Mouse (Mus musculus) heart, embryonic 11.5 days (tissue): ENCODE results near the gene Drosha. TPM values are rescaled to one million over a fixed set of nuclear protein-coding genes. Genes with fewer than 3 reads are reported as not detected.

ENCODE experiments used
- ATAC-seq: fragments of 200-750 bp; cut with Nextera tagmentation; replicated peaks from 2 replicates; pipeline ENCODE4 v1.8.0; 2017; ENCODE audit warnings: moderate library complexity; ENCODE audit not compliant: insufficient number of reproducible peaks, low FRiP score, low TSS enrichment
- H3K27ac ChIP-seq: fragments of 300-500 bp; sonication (generic); 2 replicates; pipeline ENCODE4 v1.5.1; 2014; ENCODE audit warnings: mild to moderate bottlenecking, low read depth, low read length
- H3K27me3 ChIP-seq: fragments of 300-500 bp; sonication (generic); 2 replicates; pipeline ENCODE4 v1.6.1; 2014; ENCODE audit warnings: mild to moderate bottlenecking, low read length, mixed read lengths; ENCODE audit not compliant: control insufficient read depth, insufficient read depth
- H3K36me3 ChIP-seq: fragments of 300-500 bp; sonication (generic); 2 replicates; pipeline ENCODE4 v1.6.1; 2014; ENCODE audit warnings: mild to moderate bottlenecking, low read length, moderate library complexity, mixed read lengths; ENCODE audit not compliant: control insufficient read depth, insufficient read depth
- H3K4me1 ChIP-seq: fragments of 300-500 bp; sonication (generic); 2 replicates; pipeline ENCODE4 v1.6.1; 2014; ENCODE audit warnings: low read length; ENCODE audit not compliant: control insufficient read depth, insufficient read depth
- H3K4me2 ChIP-seq: fragments of 300-500 bp; sonication (generic); 2 replicates; pipeline ENCODE4 v1.6.1; 2014; ENCODE audit warnings: mild to moderate bottlenecking, moderate library complexity
- H3K4me3 ChIP-seq: fragments of 300-500 bp; sonication (generic); 2 replicates; pipeline ENCODE4 v1.5.1; 2014; ENCODE audit warnings: low read depth, low read length
- H3K9ac ChIP-seq: fragments of 300-500 bp; sonication (generic); 2 replicates; pipeline ENCODE4 v1.6.1; 2014; ENCODE audit warnings: mild to moderate bottlenecking, low read depth, low read length, moderate library complexity
- H3K9me3 ChIP-seq: fragments of 300-500 bp; sonication (generic); replicated peaks from 2 replicates; pipeline ENCODE4 v1.6.1; 2016; ENCODE audit warnings: low read length; ENCODE audit not compliant: control insufficient read depth
- WGBS: fragments of 180-500 bp; shearing (Covaris S2); extraction: QIAGEN DNeasy Blood & Tissue Kit; methylation state at CpG from one replicate; pipeline ENCODE4 v1.1.7; 2014; ENCODE audit not compliant: insufficient replicate concordance; 5-methylcytosine and 5-hydroxymethylcytosine counted together
- polyA plus RNA-seq: library from polyadenylated mRNA; unstranded; fragments of >200 nt; fragmentation: Nextera tagmentation; extraction: Ambion mirVana; gene quantifications from 2 replicates; pipeline ENCODE4 v1.2.1, GENCODE M21; 2014

The Drosha gene
- polyA plus RNA-seq, 1 experiment from 2014 or later: 34.6 TPM

- no peaks in the 10 kb centered on the region for H3K9me3 ChIP-seq
- H3K27ac ChIP-seq: no peak overlapping the region
- H3K4me3 ChIP-seq: no peak overlapping the region
- H3K9ac ChIP-seq: no peak overlapping the region
- WGBS: 70% methylated on average over 3 of the region's 3 CpGs
- H3K27me3 ChIP-seq: no peaks in the 10 kb centered on the region
- peaks cover 6% of the 10 kb centered on the region for H3K36me3 ChIP-seq
- H3K4me2 ChIP-seq: no peak overlapping the region
- peaks cover 7% of the 10 kb centered on the region; the same call in 1 of the 2 replicates for H3K4me1 ChIP-seq
- ATAC-seq: no peak
Observed at GRCm38 (mm10) chr15:12862061-12862460, 37.4 kb downstream of the Drosha start.

DNA sequence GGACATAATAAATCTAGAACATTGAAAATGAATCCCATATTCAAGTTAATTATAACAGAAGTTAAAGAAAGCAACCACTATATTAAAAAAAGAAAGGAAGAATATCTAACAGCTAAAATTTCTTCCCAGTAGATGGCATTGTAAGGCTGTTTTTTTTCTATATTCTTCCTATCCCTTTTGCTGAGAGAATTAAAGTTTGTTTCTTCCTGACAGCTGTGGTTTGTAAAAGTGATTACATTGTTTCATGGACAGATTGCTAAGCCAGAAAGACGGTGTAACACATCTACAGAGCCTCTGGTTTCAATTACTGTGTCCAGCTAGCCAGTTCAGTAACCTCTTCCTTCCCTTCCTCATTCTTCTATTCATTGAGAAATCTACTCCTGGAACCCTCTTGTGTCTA, 39.1 kb downstream of the Drosha start:
- Histone ChIP-seq H3K9ac (no peak overlapping the region), H3K4me3 (no peak overlapping the region), H3K9me3 (no peaks in the 10 kb centered on the region), H3K4me2 (no peak overlapping the region), H3K4me1 (0 out of 2 replicates have a peak, but pooled peaks cover under 1% of the 10 kb centered on the region), H3K36me3 (peaks cover 11% of the 10 kb centered on the region), H3K27ac (no peak overlapping the region), H3K27me3 (no peaks in the 10 kb centered on the region)
- no peak for ATAC-seq
- 58% methylated on average over 1 of the region's 1 CpGs for WGBS

DNA sequence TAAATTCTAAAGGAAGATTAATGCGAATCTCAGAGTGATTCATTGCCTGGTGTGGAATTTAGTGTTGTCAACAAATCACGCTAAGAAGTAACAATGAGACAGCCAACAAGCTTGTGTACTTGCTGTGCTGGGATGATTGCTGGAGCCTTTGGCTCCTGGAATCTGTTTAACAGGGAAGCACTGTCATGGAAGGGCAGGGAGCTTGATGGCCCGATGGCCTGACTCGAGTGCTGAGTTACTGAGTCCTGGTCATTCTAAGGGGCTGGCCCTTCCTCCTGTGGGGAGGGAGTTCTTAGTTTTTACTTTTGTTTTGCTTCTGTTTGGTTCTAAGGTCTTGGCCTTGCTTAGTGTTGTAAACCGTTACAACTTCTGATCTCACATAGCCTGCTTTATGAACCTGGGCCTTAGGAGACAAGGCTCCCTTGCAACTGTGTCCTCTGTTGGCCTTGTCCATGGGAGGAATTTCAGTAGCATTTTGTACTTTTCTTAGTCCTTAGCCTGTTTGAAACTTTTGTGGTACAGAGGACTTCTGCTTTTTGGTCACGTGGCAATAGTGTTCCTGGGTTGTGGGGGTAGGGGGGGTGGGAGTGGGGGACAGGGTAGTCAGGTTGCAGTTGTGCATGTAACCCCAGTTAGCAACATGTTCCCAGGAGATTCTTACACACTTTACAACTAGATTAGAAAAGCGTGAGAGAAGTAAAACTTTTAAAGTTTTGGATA, 41.1 kb downstream of the Drosha start:
- Histone ChIP-seq H3K4me2 (no peak overlapping the region), H3K4me1 (no peaks in the 10 kb centered on the region), H3K27me3 (no peaks in the 10 kb centered on the region), H3K9ac (no peak overlapping the region), H3K4me3 (no peak overlapping the region), H3K9me3 (no peaks in the 10 kb centered on the region), H3K27ac (0 out of 2 replicates have a peak overlapping the region, but pooled peaks have one; percentile 29), H3K36me3 (peaks cover 11% of the 10 kb centered on the region)
- whole genome bisulfite sequencing: 76% methylated on average over 7 of the region's 7 CpGs
- no peak for ATAC-seq

DNA sequence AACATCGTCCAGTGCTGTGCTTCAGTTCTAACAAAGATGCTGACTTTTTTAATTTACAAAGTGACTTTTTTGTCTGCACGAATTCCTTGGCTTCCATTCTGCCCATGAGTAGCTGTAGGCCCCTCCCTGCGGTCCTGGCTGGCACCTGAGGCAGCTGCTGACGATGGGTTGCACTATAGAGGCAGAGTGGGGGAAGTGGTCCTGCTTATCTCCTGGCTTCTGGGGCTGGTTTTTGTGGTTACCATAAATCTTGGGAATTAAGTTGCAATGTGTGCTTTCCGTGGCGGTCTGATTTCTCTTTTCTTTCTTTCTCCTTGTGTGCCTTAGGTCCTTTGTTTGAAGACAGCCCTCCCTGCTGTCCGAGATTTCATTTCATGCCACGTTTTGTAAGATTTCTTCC, 42.7 kb downstream of the Drosha start:
- Histone ChIP-seq H3K9ac (no peak overlapping the region), H3K27ac (no peak overlapping the region), H3K4me1 (no peaks in the 10 kb centered on the region), H3K36me3 (peaks cover 5% of the 10 kb centered on the region), H3K27me3 (no peaks in the 10 kb centered on the region), H3K4me2 (no peak overlapping the region), H3K4me3 (no peak overlapping the region), H3K9me3 (no peaks in the 10 kb centered on the region)
- WGBS: 81% methylated on average over 8 of the region's 8 CpGs
- ATAC-seq: no peak

DNA sequence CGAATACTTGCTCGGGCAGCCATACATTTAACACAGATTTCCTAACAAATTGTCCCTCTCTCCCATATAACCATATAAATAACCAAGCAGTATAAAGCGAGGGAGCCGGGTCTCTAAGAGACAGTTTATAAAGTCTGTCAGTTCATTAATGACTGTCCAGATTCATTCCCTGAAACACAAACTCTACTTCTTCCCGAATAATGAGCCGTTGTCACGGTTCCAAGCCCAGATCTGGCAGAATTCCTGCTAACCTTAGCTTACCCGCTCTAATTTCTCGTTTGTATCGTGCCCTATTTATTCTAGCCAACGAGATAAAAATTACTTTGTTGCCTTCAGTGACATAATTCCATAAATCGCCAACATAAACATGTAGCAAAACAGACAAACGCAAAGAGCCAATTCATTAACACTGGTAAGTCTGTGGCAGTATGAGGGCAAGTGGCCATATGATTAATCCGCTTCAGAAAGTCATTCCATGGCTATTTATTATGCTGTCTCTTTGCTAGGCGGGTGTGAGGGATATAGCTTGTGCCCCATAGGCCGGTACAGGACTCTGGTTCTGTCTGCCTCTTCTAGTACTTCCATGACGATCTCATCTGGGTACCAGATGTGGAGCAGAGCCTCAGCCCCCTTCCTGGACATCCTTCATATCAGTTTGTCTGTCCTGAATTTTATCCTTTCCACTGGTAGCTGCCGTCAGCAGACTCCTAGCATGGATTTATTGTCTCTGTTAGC, 51.0 kb downstream of the Drosha start:
- Histone ChIP-seq H3K27me3 (no peaks in the 10 kb centered on the region), H3K9ac (no peak overlapping the region), H3K4me3 (no peak overlapping the region), H3K4me2 (no peak overlapping the region), H3K4me1 (no peaks in the 10 kb centered on the region), H3K36me3 (peaks cover 7% of the 10 kb centered on the region; the same call in 1 of the 2 replicates), H3K27ac (no peak overlapping the region), H3K9me3 (no peaks in the 10 kb centered on the region)
- 87% methylated on average over 18 of the region's 18 CpGs for WGBS
- no peak for ATAC-seq

GRCm38 (mm10) chr15:12876266-12876665, 51.7 kb downstream of the Drosha start:
- no peak for ATAC-seq
- Histone ChIP-seq H3K4me3 (no peak overlapping the region), H3K27me3 (no peaks in the 10 kb centered on the region), H3K4me1 (no peaks in the 10 kb centered on the region), H3K27ac (no peak overlapping the region), H3K9ac (no peak overlapping the region), H3K4me2 (no peak overlapping the region), H3K36me3 (peaks cover 7% of the 10 kb centered on the region; the same call in 1 of the 2 replicates), H3K9me3 (no peaks in the 10 kb centered on the region)
- WGBS: 90% methylated on average over 2 of the region's 2 CpGs

GRCm38 (mm10) chr15:12876881-12877280, 52.3 kb downstream of the Drosha start:
- Histone ChIP-seq H3K9me3 (no peaks in the 10 kb centered on the region), H3K9ac (no peak overlapping the region), H3K36me3 (0 out of 2 replicates have a peak, but pooled peaks cover 7% of the 10 kb centered on the region), H3K27ac (no peak overlapping the region), H3K4me2 (no peak overlapping the region), H3K27me3 (no peaks in the 10 kb centered on the region), H3K4me3 (no peak overlapping the region), H3K4me1 (no peaks in the 10 kb centered on the region)
- ATAC-seq: no peak
- WGBS: 84% methylated on average over 4 of the region's 4 CpGs

GRCm38 (mm10) chr15:12877934-12878333, 53.3 kb downstream of the Drosha start:
- no peaks in the 10 kb centered on the region for H3K27me3 ChIP-seq
- 90% methylated on average over 12 of the region's 12 CpGs for WGBS
- no peak overlapping the region for H3K4me3 ChIP-seq
- H3K27ac ChIP-seq: no peak overlapping the region
- H3K9me3 ChIP-seq: no peaks in the 10 kb centered on the region
- no peak overlapping the region for H3K9ac ChIP-seq
- no peak overlapping the region for H3K4me2 ChIP-seq
- H3K36me3 ChIP-seq: 0 out of 2 replicates have a peak, but pooled peaks cover 7% of the 10 kb centered on the region
- H3K4me1 ChIP-seq: no peaks in the 10 kb centered on the region
- ATAC-seq: no peak
